Mouse (Mus musculus) left cerebral cortex, postnatal 14 days (tissue): Measurements from ENCODE around the gene Zfp423. TPM values are rescaled to one million over a fixed set of nuclear protein-coding genes. Genes with fewer than 3 reads are reported as not detected.

Source experiments
- DNase-seq, 2 experiments: peaks; one replicate each; pipeline ENCODE4 v3.0.0; 2021 to 2022; ENCODE audit warnings: low spot score in 2 of 2, mixed read lengths in 1 of 2
- intact Hi-C: fragments of 180-260 bp; cut with DNase I; formaldehyde crosslinking; loops from one replicate; pipeline ENCODE4 v1.15.1; 2025
- total RNA-seq, 2 experiments: library from RNA; stranded (reverse); gene quantifications; 2 replicates each; pipeline ENCODE4 v1.2.3; 2021

Gene Zfp423
- total RNA-seq, 2 experiments from 2014 or later = 20.4 to 27.4 TPM

DNA sequence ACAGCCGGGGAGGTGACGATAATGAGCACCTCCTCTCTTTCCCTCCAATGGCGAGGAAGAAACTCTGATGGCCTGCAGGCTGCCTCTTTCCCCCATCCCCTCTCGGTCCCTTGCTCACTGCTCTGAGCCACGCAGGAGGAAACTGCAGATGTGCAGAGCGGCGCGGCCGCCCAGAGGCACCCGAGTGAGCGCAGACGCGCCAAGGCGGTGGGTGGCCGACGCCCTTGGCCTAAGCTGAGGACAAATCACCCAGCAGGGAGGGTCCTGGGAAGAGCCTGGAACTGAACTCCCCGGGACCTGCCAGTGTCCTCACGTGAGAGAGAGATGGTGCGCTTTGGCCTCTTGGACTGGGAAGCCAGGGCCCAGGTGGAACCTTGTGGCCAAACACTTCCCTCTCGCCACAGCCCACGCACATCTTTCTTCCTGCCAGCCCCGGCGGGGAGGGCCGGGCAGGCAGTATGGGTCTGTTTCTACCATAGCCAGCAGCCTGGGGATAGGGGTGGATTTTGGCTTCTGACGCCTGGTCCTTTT, 296.5 kb downstream of the Zfp423 start:
- intact Hi-C loops = no loop called here
- DNase-seq = peak in 1 of 2 experiments; percentile 17

DNA sequence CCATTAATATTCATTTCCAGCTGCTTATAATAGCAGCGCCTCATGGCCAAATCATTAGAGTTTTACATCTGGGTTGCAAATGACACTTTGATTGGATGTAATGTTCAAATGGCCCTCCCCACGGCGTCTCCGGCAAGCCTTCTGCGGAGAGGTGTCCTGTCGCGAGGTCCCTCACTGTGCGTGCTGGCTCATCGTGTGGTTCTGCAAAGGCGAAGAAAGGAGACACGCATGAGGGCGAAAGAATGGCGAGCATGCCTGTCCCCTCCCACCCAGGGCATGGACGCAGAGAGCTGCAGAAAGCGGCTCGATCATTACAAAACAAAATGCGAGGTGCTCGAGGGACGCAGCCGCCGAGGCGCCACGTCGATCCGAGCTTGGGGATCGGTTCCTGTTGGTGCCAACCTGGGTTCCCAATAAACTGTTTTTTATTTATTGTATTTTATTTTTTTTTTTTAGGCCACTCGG, 297.1 kb downstream of the Zfp423 start:
- no peak for DNase-seq

DNA sequence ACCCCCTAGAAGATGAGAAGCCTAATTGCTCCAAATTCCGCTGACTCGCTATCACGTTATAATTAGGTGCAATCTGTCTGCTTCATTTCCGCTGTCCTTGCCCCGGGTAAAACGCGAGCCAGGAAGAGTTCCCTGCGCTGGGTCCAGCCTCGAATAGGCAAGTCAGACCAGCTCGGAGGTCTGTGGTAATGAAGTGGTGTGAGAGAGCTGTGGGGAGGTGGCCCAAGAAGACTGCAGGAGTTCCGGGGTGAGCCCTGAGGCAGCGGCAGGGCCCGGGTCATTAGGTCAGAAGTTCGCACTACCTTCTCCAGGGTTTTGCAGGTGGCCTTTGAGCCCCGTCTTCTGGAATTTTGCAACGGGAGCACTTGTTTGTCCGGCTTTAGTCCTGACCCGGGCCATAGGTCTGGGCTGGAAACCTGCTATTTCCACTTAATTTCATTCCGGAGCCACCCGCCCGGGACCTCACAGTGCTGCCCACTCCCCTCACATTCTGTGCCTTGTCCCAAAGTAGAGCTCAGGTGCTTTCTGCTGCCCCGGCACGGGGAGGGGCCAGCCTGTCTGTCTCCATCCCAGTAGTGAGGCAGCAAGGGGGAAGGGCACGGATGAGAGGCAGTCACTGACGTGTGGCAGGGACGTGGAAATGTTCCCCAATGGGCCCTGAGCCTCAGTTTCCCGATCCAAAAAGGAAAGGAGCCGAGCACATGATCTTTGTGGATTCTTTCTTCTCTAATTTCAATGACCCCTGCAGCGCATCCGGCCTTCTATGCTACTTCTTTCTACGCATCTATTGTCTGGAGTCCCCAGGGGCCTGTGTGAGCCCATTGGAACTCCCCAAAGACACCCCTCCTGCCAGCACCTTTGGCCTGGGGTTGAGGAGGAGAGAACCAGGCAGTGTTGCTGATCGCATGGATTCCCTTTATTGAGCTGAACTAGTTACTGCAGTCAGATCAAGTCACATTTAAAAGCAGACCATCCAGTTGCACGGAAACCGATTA, 298.2 kb downstream of the Zfp423 start:
- DNase-seq = no peak
- intact Hi-C loops = no loop called here

More for the DNA sequence above, 297.1 kb downstream of the Zfp423 start:
- intact Hi-C loops = no loop called here

DNA sequence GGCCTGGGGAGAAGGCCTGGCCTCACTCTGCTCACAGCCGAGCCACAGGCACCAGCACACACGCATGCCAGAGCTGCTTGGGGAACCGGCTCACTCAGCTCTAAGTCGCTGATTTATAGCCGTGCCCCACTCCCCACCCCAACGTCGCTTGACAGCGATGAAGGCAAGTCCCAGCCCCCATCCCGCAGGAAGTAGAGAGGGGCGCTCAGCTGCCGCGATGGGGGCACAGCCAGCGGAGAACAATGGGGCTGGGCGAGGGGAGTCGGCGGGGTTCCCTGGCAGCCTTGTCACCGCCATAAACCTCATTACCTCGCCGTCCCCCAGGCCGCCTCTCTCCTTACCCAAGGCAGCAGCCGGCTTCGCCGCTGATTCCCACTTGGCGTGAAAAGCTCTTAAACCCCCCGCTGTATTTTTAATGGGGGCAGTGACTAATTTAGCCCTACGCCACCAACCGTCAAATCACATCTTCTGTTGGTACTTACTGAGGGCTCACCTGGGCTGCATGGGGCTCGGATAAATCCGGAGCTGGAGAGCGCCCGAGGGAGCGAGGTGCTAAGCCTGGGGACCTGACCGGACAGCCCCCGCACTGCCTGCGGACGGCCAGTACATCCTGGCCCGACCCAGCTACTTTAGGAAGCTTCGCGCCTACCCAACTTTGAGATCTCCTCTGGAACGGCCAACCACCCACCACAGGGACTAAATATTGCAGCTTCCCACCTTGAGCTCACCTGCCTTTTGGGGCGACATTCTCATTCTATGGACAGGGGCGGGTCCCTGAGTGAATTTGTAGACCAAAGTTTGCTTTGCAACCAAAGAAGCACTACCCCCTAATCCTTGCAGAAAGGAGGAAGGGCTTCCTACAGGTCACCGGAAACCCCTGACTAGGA, 299.1 kb downstream of the Zfp423 start:
- intact Hi-C loops = no loop called here
- DNase-seq = no peak

DNA sequence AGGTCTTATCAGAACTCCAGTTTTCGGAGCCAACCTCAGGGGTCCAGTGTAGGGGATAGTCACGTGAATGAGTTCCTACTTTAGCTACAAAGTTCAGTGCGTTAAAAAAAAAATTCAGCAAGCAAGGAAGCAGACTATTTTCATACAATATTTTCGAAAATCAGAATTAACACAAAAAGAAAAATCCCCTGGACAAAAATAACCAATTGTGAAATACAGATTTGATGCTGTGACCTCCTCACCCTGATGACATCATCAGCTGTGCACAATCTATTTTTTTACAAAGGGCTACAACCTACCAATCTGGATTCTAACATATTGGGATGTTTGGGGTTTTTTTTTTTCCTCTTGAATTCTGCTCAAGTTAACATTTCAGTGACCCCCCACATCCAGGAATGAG, 301.9 kb downstream of the Zfp423 start:
- no peak for DNase-seq
- intact Hi-C loops = no loop called here

DNA sequence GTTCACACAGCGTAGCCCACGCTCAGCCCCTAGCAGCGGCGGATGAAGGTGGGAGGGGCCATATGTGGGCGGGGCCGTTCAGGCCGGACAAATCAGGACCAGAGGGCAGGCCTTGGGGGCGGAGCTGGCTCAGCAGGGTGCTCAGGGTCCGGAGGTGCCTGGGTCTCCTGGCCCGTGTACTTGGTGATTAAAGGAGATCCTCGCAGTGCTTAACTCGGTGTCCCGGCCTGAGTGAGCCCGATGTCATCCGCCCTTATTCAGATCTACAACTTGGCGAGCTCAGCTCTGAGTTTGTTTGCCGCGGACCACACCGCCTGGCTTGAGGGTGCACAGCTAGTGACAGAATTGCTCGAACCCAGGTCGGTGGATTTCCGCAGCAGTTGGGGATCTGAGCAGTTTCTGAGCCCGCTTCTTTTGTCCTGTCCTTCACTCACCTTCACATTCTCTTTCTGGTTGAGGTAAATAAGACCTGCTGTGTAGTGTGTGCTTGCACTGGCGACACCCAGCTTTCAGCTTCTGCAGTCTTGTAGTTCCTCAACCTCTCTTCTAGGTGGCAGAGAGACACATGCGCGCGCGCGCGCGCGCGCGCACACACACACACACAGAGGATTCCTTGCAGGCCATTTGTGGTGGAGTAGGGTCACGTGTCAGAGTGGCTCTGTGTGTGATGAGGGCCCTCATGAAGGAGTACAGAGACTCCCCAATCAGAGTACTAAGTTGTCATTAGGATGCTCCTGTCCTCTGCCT, 302.7 kb downstream of the Zfp423 start:
- intact Hi-C loops = no loop called here
- DNase-seq = peak in 1 of 2 experiments; percentile 33

DNA sequence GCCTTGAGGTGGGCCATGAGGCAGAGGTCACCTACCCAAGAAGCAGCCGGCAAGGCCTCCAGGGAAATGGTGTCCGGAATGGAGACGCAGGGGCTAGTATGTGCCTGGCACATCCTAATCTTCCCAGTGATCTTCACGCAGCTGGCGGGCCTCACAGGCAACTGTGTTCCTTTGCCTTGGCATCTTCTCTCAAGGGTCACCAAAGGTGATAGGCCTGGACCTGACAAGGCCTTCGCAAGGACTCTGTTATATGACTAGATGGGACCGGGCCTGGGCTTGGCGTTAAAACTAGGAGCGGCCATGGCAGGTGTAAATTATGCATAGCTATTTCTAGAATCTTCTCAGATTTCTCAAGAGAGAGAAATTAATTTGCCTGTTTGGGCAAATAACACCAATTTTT, 303.4 kb downstream of the Zfp423 start:
- DNase-seq = no peak
- intact Hi-C loops = no loop called here

DNA sequence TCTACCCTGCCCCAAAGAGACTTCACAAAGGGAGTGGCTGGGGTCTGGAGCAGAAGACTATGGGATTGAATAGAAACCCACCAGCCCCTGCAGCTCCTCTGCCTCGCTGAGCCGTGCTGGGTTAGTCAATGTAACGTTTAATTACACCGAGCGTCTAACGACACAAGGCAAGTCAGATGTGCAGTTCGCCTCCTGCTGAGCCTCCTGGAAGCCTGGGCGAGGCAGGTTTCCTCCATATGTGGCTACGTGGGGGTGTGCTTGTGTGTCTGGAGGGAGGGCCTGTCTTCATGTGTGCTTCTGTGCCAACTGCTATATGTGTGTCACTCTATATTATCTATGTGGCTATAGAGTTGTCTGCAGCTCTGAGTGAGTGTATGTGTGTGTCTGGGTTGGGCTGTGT, 311.6 kb downstream of the Zfp423 start:
- intact Hi-C loops = no loop called here
- DNase-seq = no peak

DNA sequence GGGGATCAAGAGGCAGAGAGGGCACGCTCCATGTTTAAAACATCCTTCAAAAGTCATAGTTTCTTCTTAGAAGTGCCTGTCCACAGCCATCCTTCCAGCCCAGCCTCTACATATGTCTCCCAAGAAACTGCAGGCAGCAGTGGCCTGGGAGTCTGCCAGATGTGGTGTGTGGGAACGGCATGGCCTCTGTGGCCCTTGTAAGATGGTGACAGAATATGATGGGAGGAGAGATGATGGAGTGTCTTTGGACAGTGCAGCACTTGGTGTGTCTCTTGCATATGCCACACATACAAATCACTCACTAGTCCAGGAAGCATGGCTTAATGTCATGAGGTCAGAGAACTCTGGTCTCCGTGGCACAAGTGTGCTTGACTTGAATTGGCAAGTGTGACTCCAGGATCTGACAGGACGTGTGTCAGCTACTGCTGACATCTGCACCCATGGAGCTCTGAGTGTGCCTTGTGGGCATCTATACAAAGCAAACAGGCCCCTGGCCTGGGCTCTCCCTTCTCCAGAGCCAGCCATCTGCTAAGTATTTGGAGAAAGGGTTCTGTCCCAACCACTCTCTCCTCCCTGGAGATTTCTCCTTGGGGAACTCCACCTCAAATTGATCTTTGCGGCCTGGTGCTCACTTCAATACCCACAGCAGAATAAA, 313.4 kb downstream of the Zfp423 start:
- intact Hi-C loops = no loop called here
- no peak for DNase-seq

DNA sequence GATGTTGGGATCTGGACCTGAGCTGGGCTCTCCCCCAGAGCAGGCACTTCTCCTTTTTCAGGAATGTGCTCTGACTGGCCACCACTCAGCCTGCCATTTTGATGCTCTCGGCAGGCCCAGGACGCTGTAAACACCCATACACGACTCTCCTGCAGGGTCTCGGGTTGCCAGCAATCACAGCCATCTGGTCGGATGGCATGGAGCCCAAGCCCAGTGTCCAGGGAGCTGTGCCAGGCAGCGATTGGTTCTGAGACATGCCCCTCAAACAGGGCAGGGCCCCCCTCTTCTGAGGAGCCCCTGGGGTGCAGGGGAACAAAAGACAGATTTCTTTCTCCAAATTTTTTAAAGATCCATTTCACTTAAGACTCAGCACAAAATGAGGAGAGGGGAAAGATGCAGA, 314.0 kb downstream of the Zfp423 start:
- peak in 1 of 2 experiments; percentile 20 for DNase-seq
- intact Hi-C loops = no loop called here

DNA sequence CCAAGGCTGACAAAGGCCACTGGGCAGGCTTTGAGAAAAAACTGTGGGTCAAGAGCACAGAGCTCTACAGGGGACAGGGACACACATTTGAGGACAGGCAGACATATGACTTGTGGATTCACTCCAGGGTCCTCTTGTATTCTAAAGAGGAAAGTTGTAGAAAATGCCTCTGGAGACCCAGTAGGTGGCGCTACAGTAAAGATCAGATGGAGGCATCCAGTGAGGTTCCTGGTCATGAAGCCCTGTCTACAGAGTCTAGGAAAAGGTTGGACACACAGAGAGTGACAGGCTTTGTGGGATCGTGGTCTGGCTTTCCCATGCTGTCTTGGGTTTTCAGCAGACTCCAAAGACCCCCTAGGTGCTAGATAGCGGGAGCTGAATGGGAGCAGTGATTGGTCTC, 318.5 kb downstream of the Zfp423 start:
- no peak for DNase-seq

DNA sequence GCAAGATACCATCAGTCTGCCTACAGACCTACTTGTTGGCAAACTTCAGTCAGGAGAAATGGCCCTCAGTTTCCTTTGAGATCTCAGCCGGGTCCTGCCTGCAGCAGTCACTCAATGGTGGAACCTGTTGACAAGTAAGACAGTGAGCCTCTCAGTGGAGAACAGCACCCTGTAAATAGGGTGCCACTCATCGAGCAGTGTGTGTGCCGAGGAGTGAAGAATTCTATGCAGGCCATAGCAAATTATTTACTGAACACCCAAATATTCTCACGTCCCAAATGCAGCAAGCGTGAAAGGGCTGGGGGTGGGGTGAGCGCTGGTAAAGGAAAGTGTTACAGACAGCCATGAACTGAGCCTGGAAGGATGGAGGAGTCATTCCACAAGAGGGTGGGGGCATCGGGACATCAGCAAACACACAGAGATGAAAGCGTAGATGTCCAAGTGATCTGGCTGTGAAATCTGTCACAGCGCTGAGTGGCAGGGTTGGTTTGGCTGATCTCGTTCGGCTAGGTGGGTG, 323.1 kb downstream of the Zfp423 start:
- intact Hi-C loops = no loop called here
- DNase-seq = no peak

More for the DNA sequence above, 318.5 kb downstream of the Zfp423 start:
- intact Hi-C loops = no loop called here

DNA sequence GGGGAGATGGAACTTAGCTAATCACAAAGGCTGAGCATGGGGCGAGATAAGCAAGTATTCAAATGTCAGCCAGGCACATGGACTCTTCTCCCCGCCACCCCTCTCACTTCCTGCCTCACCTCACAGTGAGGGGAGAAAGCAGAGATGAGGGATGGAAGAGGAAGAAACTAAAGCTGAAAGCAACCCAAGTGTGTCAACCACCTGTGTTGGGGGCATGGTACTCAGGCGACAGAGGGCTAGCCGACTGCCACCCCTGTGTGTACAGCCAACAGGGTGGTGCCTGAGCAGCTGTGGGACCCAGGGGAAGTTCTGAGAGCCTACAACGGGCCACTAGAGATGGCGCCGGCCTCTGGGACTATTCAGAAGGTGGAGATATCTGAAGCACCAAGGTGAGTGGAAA, 327.6 kb downstream of the Zfp423 start:
- DNase-seq = no peak
- intact Hi-C loops = no loop called here

DNA sequence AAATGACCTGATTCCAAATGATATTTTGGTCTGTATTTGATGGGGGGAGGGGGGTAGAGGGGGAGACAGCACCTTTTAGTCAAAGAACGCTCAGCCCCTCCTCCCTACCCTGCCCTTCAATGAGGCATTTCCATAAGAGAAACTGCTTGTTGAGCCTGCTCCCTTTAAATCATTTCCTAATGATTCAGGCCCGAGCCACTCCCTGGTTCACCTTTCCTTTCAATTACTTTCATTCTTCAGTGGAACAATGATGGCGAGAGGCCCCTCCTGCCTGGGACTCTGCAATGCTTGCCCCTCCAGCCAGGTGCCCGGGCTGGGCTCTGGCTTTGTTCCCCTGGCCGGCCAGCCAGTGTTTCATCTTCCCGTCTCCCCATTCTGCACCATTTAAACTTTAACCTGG, 329.7 kb downstream of the Zfp423 start:
- intact Hi-C loops = no loop called here
- no peak for DNase-seq

DNA sequence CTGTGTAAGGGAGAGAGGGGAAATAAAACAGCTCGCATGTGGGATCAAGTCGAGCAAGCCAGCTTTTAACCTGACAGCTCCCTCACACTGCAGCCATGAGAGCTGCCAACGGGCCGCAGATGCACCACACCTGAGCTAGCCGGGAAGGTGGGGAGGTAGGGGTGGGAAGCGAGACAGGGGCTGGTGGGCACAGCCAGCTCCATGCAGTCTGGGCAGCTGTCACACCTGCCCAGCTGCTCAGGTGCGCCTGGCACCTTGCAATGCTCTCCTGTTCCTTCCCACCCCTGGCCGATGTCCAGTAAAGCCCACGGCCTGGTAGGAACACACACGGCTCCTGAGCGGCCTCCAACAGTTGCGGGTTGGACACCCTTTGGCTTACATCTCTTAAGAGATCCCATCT, 338.2 kb downstream of the Zfp423 start:
- intact Hi-C loops = no loop called here
- DNase-seq = no peak

DNA sequence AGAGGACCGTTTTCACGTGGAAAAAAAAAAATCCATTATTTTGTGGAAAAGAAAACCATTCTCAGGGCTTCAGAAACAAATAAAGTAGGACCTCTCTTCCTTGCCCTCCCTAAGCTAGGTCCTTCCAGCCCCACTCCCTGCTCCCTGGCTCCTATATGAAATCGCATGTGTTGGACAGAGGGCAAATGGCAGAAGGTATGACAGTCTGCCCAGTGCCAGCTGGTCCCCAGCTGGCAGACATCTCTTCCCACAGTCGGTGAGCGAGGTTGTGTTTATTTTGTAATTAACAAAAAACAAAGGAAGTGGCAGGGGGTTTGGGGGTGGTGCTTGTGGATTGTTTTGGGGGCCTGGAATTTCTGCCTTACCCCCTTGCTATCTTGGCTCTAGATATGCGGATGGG, 339.2 kb downstream of the Zfp423 start:
- intact Hi-C loops = no loop called here
- DNase-seq = no peak

DNA sequence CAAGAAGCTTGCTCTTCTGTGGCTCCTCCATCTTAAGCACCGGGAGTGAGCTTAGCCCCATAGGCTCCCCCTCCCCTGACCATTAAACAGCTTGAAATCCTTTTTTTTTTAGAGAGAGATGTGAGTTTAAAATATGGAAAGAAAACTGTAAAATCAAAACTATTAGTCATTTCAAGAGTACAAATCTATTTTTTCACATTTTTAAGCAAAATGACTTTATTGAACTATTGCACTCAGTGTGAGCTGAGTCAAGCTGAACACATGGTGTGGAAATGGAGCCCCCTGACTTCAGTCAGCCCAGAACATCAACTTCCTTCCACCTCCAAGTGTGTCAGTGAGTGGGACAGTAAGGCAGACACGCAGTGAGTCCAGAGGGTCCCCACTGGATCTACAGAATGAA, 339.9 kb downstream of the Zfp423 start:
- intact Hi-C loops = no loop called here
- no peak for DNase-seq

DNA sequence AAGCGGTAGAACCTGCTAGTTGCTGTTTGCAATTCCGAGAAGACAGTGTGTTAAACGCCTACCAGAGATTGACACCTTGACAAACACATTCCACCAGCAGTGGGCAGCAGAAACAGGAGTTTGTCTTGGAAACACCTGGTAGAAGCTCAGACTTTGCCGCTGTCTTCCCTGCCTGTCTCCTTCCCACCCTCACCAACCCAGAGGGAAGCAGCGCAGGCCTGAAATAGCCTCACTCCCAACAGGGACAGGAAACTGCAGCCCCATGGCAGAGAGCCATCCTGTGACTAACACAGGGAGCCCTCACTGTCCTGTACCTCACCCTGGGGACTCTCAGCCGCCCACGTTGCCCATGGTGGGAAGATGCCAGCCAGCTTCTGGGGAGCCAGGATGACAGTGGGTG, 340.3 kb downstream of the Zfp423 start:
- DNase-seq = peak; percentile 12 to 15
- intact Hi-C loops = no loop called here

DNA sequence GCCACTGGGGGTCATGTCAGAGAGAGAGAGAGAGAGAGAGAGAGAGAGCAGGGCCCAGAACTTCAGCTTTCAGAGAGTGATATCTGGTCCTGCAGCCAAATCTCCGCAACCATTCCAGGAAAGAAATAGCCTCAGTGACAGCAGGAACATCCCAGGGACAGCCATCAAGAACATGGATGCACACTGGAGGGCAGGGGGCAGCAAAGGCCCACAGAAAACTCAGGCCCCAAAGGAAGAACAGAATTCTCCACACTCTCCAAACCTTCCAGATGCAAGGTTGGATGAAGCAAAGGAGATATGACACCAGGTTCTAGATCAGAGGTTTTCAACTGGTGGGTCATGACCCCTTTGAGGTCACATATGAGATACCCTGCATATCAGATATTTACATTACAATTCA, 345.7 kb downstream of the Zfp423 start:
- DNase-seq = no peak
- intact Hi-C loops = no loop called here
